Mouse (Mus musculus) left cerebral cortex, adult 2 months (tissue): ENCODE data around the gene Vps29. TPM values are rescaled to one million over a fixed set of nuclear protein-coding genes. Genes with fewer than 3 reads are reported as not detected.

Experiments
- DNase-seq, 2 experiments: peaks; one replicate each; pipeline ENCODE4 v3.0.0; 2021 to 2022; ENCODE audit warnings: low spot score in 2 of 2, mixed read lengths in 1 of 2; ENCODE audit errors: extremely low spot score in 1 of 2
- H3K27ac ChIP-seq: fragments of 200-600 bp; 2 replicates; pipeline ENCODE4 v1.8.1; 2022
- H3K4me3 ChIP-seq: fragments of 200-600 bp; 2 replicates; pipeline ENCODE4 v1.8.1; 2022
- CTCF ChIP-seq: fragments of 200-600 bp; IDR thresholded peaks from 2 replicates; pipeline ENCODE4 v1.8.1; 2022; ENCODE audit warnings: antibody characterized with exemption, mild to moderate bottlenecking, moderate library complexity
- intact Hi-C: fragments of 180-260 bp; cut with DNase I; formaldehyde crosslinking; loops from one replicate; pipeline ENCODE4 v1.15.1; 2025
- total RNA-seq, 2 experiments: library from RNA; stranded (reverse); gene quantifications; 2 replicates each; pipeline ENCODE4 v1.2.3; 2021

Gene Vps29
- total RNA-seq, 2 experiments from 2014 or later: 180 to 190 TPM

- TF ChIP-seq CTCF: peak; percentile 93
- Histone ChIP-seq H3K4me3 (no peak overlapping the region), H3K27ac (no peak overlapping the region)
- intact Hi-C loops: loop anchor here (1.0 to 5.0 kb wide), 2 partner anchors 76 to 232 kb away; no protein-coding TSS in a partner anchor
- DNase-seq: peak; percentile 67 to 79
These were observed 9.9 kb upstream of the Vps29 start for GRCm38 (mm10) chr5:122344260-122344659.

- intact Hi-C loops: loop anchor here (5.0 kb wide), 1 partner anchor 218 kb away; no protein-coding TSS in a partner anchor
- Histone ChIP-seq H3K4me3 (no peak overlapping the region), H3K27ac (no peak overlapping the region)
- DNase-seq: no peak
- peak; percentile 9 for TF ChIP-seq CTCF
These were observed 8.4 kb upstream of the Vps29 start for GRCm38 (mm10) chr5:122345777-122346176.

DNA sequence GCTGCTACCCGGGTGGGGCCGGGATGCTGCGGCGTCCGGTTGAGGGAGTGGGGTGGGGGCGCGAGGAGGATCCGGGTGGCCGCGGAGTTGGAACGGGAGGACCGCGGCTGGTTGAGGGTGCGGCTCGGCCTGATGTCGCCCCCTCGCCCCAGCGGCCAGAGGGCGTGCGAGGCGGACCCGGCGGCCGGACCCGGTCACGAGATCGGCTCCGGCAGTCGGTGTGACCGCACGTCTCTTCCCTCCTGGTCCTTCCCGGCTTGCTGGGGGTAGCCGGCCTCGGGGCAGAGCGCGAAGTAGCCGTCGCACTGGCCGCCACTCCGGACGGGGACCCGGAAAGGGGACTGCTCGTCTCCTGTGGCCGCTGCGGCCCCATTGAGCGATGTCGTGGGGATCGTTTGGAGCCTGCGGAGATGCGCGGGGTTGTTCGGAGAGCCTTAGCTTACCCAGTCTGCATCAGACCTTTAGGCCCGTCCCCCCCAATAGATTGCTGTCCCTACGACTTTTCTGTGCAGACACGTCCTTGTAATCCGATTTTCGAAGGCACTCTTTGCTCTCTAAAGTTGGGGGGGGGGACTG lies 411 bp downstream of the Vps29 start:
- Histone ChIP-seq H3K4me3 (peak overlapping the region; percentile 77), H3K27ac (peak overlapping the region; percentile 96)
- no peak for DNase-seq
- intact Hi-C loops: loop anchor here (1.0 kb wide), 2 partner anchors 18 to 70 kb away; partner anchors contain the start of genes Fam216a and Pptc7
- TF ChIP-seq CTCF: no peak

GRCm38 (mm10) chr5:122371591-122372191 lies 17.5 kb downstream of the Vps29 start, which contains the start of gene Gpn3:
Gene Gpn3 (plus strand): TSS chr5:122371876.
- peak in 1 of 2 experiments; percentile 22 for DNase-seq
- Histone ChIP-seq H3K4me3 (peak within 1 kb of the TSS; percentile 74), H3K27ac (peak within 1 kb of the TSS; percentile 96)
- TF ChIP-seq CTCF: no peak
- intact Hi-C loops: loop anchor here (1.0 kb wide), 1 partner anchor 17 kb away; the partner anchor contains the start of genes Rad9b and Vps29

DNA sequence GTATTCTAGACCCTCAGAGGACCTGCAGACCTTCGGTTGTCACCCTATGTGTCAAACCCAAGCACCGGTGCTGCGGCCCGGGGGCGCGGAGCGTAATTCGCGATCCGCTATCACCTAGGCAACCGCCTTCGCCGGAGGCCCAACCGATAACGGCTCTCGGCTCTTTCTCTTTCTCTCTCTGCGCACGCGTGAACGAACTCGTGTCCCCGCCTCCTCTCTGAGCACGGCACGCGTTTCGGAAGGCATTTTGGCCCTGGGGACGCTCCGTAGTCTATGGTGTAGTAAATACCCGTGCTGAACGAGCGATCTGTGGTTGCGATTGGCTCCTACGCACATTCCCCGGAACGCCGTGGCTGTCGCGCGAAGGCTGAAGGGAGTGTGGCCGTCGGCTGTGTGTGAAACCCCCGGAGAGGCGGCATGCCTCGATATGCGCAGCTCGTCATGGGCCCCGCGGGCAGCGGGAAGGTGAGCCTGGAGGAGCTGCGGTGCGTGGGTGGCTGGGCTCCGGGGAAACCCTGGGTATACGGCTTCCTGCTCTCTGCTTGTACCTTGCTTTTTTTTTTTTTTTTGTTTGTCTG lies 18.1 kb downstream of the Vps29 start, which contains the start of gene Fam216a:
Gene Fam216a (minus strand): TSS at position 173 of the 578 bp plus-strand sequence.
- peak; percentile 100 for DNase-seq
- Histone ChIP-seq H3K27ac (peak within 1 kb of the TSS; percentile 96), H3K4me3 (peak within 1 kb of the TSS; percentile 74)
- no peak for TF ChIP-seq CTCF
- intact Hi-C loops: loop anchor here (1.0 kb wide), 1 partner anchor 18 kb away; the partner anchor contains the start of genes Rad9b and Vps29

DNA sequence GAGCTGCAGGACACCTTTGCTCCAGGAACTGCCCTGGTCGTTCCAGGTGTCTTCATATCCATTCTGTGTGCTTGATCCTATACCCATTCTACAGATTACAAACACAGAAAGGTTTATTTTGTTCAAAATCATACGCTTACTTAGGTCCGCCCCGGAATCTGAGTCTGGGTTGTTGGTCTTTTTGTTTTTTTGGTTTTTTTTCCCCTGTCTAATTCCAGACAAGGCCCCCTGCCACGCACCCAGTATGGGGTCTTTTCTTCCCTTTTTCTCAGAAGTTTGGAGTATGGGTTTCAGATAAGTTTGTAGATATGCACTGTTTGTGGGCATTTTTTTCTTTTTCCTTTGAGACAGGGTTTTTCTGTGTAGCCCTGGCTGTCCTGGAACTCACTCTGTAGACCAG lies 18.7 kb downstream of the Vps29 start:
- DNase-seq: no peak
- TF ChIP-seq CTCF: no peak
- intact Hi-C loops: loop anchor here (1.0 kb wide), 1 partner anchor 19 kb away; the partner anchor contains the start of genes Rad9b and Vps29
- H3K4me3 ChIP-seq: peak overlapping the region; percentile 74
- peak overlapping the region; percentile 96 for H3K27ac ChIP-seq

- TF ChIP-seq CTCF: no peak
- DNase-seq: no peak
- Histone ChIP-seq H3K4me3 (no peak overlapping the region), H3K27ac (no peak overlapping the region)
- intact Hi-C loops: no loop called here
These were observed 23.1 kb downstream of the Vps29 start for GRCm38 (mm10) chr5:122377101-122377833.

GRCm38 (mm10) chr5:122378171-122378570 lies 24.0 kb downstream of the Vps29 start:
- no peak for DNase-seq
- no peak for TF ChIP-seq CTCF
- H3K27ac ChIP-seq: no peak overlapping the region
- H3K4me3 ChIP-seq: no peak overlapping the region
- intact Hi-C loops: no loop called here

DNA sequence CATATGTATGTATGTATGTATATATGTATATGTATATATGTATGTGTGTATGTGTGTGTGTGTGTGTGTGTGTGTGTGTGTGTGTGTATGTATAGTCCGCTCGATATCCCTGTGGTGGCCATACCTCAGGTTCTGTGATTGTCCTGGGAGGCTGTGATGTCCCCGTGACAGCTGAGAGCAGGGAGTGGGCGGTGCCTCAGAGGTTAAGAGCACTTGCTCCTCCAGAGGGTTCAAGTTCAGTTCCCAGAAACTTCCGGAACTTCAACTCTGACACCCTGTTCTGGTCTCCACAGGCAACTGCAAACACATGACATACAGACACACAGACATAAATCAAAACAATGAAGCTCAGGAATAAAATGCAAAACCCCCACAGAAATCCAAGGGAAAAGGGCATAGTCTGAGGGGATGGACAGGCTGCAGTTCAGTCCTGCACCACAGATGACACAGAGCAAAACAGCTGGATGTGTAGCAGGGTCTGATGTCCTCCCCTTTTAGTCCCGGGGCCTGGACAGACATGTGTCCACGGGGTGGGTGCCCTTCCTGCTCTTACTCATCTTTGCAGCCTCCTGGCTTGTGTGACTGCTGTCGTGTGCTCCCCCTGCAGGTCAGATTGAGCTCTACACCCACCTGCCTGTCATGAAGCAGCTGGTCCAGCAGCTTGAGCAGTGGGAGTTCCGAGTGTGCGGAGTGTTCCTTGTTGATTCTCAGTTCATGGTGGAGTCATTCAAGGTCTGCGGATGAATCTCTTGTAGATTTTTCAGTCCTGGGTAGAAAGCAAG lies 25.4 kb downstream of the Vps29 start:
- Histone ChIP-seq H3K27ac (no peak overlapping the region), H3K4me3 (no peak overlapping the region)
- peak; percentile 95 for TF ChIP-seq CTCF
- peak; percentile 71 to 76 for DNase-seq
- intact Hi-C loops: no loop called here

DNA sequence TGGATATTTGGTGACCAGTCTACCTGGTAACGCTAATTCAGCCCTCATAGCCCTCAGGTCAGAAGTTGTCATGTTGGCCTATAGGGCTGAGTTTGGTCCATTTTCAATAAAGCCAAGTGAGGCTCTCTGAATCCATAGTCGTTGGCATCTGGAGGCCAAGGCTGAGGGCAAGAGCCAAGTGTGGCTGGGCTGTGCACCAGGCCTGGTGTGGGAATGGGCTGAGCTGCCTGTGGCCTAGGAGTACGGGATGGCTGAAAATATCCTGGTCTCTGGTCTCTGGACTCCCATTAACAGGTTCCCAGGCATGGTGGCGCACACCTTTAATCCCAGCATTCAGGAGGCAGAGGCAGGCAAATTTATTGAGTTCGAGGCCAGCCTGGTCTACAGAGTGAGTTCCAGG lies 35.8 kb downstream of the Vps29 start:
- intact Hi-C loops: loop anchor here (5.0 kb wide), 2 partner anchors 123 to 278 kb away; no protein-coding TSS in a partner anchor
- no peak for DNase-seq
- no peak for TF ChIP-seq CTCF
- Histone ChIP-seq H3K4me3 (no peak overlapping the region), H3K27ac (no peak overlapping the region)

DNA sequence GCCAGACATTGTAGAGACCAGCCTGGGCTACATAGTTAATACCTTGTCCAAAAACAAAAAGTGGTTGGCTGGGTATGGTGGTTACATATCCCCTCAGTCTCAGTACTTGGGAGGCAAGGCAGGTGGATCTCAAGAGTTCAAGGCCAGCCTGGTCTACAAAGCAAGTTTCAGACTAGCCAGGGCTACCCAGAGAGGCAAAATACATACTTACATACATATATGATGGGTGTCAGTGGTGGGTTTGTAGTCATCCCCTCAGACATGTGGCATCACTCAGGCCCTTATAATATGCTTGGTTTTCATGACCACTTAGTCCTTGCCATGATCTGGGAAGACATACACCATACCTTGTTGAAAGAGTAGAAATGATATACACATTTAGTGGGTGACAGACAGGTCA lies 36.5 kb downstream of the Vps29 start:
- no peak overlapping the region for H3K4me3 ChIP-seq
- no peak for DNase-seq
- no peak for TF ChIP-seq CTCF
- H3K27ac ChIP-seq: no peak overlapping the region
- intact Hi-C loops: loop anchor here (5.0 kb wide), 2 partner anchors 123 to 278 kb away; no protein-coding TSS in a partner anchor
